Mouse (Mus musculus): Measurements from ENCODE around the gene Fhl2. TPM values are rescaled to one million over a fixed set of nuclear protein-coding genes. Genes with fewer than 3 reads are reported as not detected.

The Fhl2 gene
- polyA plus RNA-seq, 2 experiments: 19.5 to 23.1 TPM

GRCm38 (mm10) chr1:43120950-43121349 is 75.8 kb downstream of the Fhl2 start:
- H3K36me3 ChIP-seq (ENCODE audit: control insufficient read depth, insufficient read depth, low read length): peaks cover 34% of the 10 kb centered on the region
- no peaks in the 10 kb centered on the region for H3K9me3 ChIP-seq (ENCODE audit: control insufficient read depth, low read length)
- H3K4me3 ChIP-seq (replicated peaks; ENCODE audit: low read length): no peak overlapping the region
- H3K4me1 ChIP-seq (ENCODE audit: control insufficient read depth, insufficient read depth, low read length): no peaks in the 10 kb centered on the region
- no peak for TF ChIP-seq POLR2A (IDR thresholded peaks at IDR 0.05; ENCODE audit: borderline replicate concordance, extremely low read depth, insufficient read depth, insufficient read length)
- no peak overlapping the region for H3K4me2 ChIP-seq (replicated peaks; ENCODE audit: low read depth, low read length, severe bottlenecking)
- ATAC-seq (ENCODE audit: low FRiP score, low read depth) (no peak), DNase-seq (ENCODE audit: low spot score) (no peak)
- H3K9ac ChIP-seq (ENCODE audit: low read depth, low read length, severe bottlenecking): no peak overlapping the region
- WGBS: 98% methylated on average over 5 of the region's 5 CpGs
- H3K27ac ChIP-seq (replicated peaks; ENCODE audit: low read depth, low read length): no peak overlapping the region
- H3K27me3 ChIP-seq (ENCODE audit: control insufficient read depth, insufficient read depth, low read length): no peaks in the 10 kb centered on the region

GRCm38 (mm10) chr1:43117435-43117834 is 79.3 kb downstream of the Fhl2 start:
- ATAC-seq (ENCODE audit: low FRiP score, low read depth): no peak
- H3K36me3 ChIP-seq (ENCODE audit: control insufficient read depth, insufficient read depth, low read length): peaks cover 50% of the 10 kb centered on the region
- H3K4me1 ChIP-seq (ENCODE audit: control insufficient read depth, insufficient read depth, low read length): no peaks in the 10 kb centered on the region
- H3K4me3 ChIP-seq (replicated peaks; ENCODE audit: low read length): no peak overlapping the region
- H3K27ac ChIP-seq (replicated peaks; ENCODE audit: low read depth, low read length): no peak overlapping the region
- no peaks in the 10 kb centered on the region for H3K9me3 ChIP-seq (ENCODE audit: control insufficient read depth, low read length)
- H3K9ac ChIP-seq (ENCODE audit: low read depth, low read length, severe bottlenecking): no peak overlapping the region
- no peak overlapping the region for H3K4me2 ChIP-seq (replicated peaks; ENCODE audit: low read depth, low read length, severe bottlenecking)
- no peak for DNase-seq (ENCODE audit: low spot score)
- H3K27me3 ChIP-seq (ENCODE audit: control insufficient read depth, insufficient read depth, low read length): no peaks in the 10 kb centered on the region
- WGBS: 97% methylated on average over 8 of the region's 8 CpGs
- no peak for TF ChIP-seq POLR2A (IDR thresholded peaks at IDR 0.05; ENCODE audit: borderline replicate concordance, extremely low read depth, insufficient read depth, insufficient read length)

GRCm38 (mm10) chr1:43112882-43113281 is 83.9 kb downstream of the Fhl2 start:
- H3K9ac ChIP-seq (ENCODE audit: low read depth, low read length, severe bottlenecking): no peak overlapping the region
- TF ChIP-seq POLR2A (IDR thresholded peaks at IDR 0.05; ENCODE audit: borderline replicate concordance, extremely low read depth, insufficient read depth, insufficient read length): no peak
- peaks cover 75% of the 10 kb centered on the region for H3K36me3 ChIP-seq (ENCODE audit: control insufficient read depth, insufficient read depth, low read length)
- no peak overlapping the region for H3K4me3 ChIP-seq (replicated peaks; ENCODE audit: low read length)
- H3K4me1 ChIP-seq (ENCODE audit: control insufficient read depth, insufficient read depth, low read length): no peaks in the 10 kb centered on the region
- ATAC-seq (ENCODE audit: low FRiP score, low read depth) (no peak), DNase-seq (ENCODE audit: low spot score) (peak; percentile 72)
- no peak overlapping the region for H3K27ac ChIP-seq (replicated peaks; ENCODE audit: low read depth, low read length)
- H3K27me3 ChIP-seq (ENCODE audit: control insufficient read depth, insufficient read depth, low read length): no peaks in the 10 kb centered on the region
- 87% methylated on average over 2 of the region's 2 CpGs for WGBS
- no peak overlapping the region for H3K4me2 ChIP-seq (replicated peaks; ENCODE audit: low read depth, low read length, severe bottlenecking)
- H3K9me3 ChIP-seq (ENCODE audit: control insufficient read depth, low read length): no peaks in the 10 kb centered on the region

- peaks cover 70% of the 10 kb centered on the region for H3K36me3 ChIP-seq (ENCODE audit: control insufficient read depth, insufficient read depth, low read length)
- no peak for TF ChIP-seq POLR2A (IDR thresholded peaks at IDR 0.05; ENCODE audit: borderline replicate concordance, extremely low read depth, insufficient read depth, insufficient read length)
Measured at GRCm38 (mm10) chr1:43110556-43110955, 86.2 kb downstream of the Fhl2 start.

GRCm38 (mm10) chr1:43108729-43109128 is 88.1 kb downstream of the Fhl2 start:
- no peak for ATAC-seq (ENCODE audit: low FRiP score, low read depth)
- Histone ChIP-seq H3K4me2 (replicated peaks; ENCODE audit: low read depth, low read length, severe bottlenecking) (no peak overlapping the region), H3K36me3 (ENCODE audit: control insufficient read depth, insufficient read depth, low read length) (peaks cover 61% of the 10 kb centered on the region), H3K9ac (ENCODE audit: low read depth, low read length, severe bottlenecking) (no peak overlapping the region), H3K27ac (replicated peaks; ENCODE audit: low read depth, low read length) (no peak overlapping the region), H3K4me1 (ENCODE audit: control insufficient read depth, insufficient read depth, low read length) (no peaks in the 10 kb centered on the region), H3K9me3 (ENCODE audit: control insufficient read depth, low read length) (0 out of 2 replicates have a peak, but pooled peaks cover 5% of the 10 kb centered on the region), H3K4me3 (replicated peaks; ENCODE audit: low read length) (no peak overlapping the region), H3K27me3 (ENCODE audit: control insufficient read depth, insufficient read depth, low read length) (no peaks in the 10 kb centered on the region)
- WGBS: 86% methylated on average over 2 of the region's 2 CpGs
- DNase-seq (ENCODE audit: low spot score): no peak
- no peak for TF ChIP-seq POLR2A (IDR thresholded peaks at IDR 0.05; ENCODE audit: borderline replicate concordance, extremely low read depth, insufficient read depth, insufficient read length)

More at GRCm38 (mm10) chr1:43110556-43110955, 86.2 kb downstream of the Fhl2 start:
- H3K4me2 ChIP-seq (replicated peaks; ENCODE audit: low read depth, low read length, severe bottlenecking): no peak overlapping the region
- WGBS: 53% methylated on average over 4 of the region's 4 CpGs
- no peak overlapping the region for H3K9ac ChIP-seq (ENCODE audit: low read depth, low read length, severe bottlenecking)
- H3K4me1 ChIP-seq (ENCODE audit: control insufficient read depth, insufficient read depth, low read length): no peaks in the 10 kb centered on the region
- H3K4me3 ChIP-seq (replicated peaks; ENCODE audit: low read length): no peak overlapping the region
- no peaks in the 10 kb centered on the region for H3K27me3 ChIP-seq (ENCODE audit: control insufficient read depth, insufficient read depth, low read length)
- ATAC-seq (ENCODE audit: low FRiP score, low read depth) (no peak), DNase-seq (ENCODE audit: low spot score) (no peak)
- no peaks in the 10 kb centered on the region for H3K9me3 ChIP-seq (ENCODE audit: control insufficient read depth, low read length)
- no peak overlapping the region for H3K27ac ChIP-seq (replicated peaks; ENCODE audit: low read depth, low read length)
